Comparison of ENCODE assay signal across 8 mouse cellular contexts in genomic region chr16:30038663-30039593, GRCm38 (mm10). TPM values are rescaled to one million over a fixed set of nuclear protein-coding genes. Genes with fewer than 3 reads are reported as not detected.
A peak's percentile ranks its signal among the peaks of the same experiment; 100 is the strongest.
DNase-seq lines count a peak whose midpoint lies in the region; ATAC-seq lines count a peak whose summit lies in the region.

No protein-coding gene starts in this region.

- no peaks in the 10 kb centered on the region for H3K27me3 ChIP-seq in intestine, embryonic 14.5 days (replicated peaks; ENCODE audit: control insufficient read depth, insufficient read depth, low read length)
- H3K27me3 ChIP-seq in neural tube, embryonic 13.5 days: peaks cover 54% of the 10 kb centered on the region

- no peaks in the 10 kb centered on the region for H3K9me3 ChIP-seq in intestine, embryonic 14.5 days (ENCODE audit: control insufficient read depth, low read length)
- H3K9me3 ChIP-seq in neural tube, embryonic 13.5 days: no peaks in the 10 kb centered on the region

- peaks cover 18% of the 10 kb centered on the region; the same call in 1 of the 2 replicates for H3K4me1 ChIP-seq in intestine, embryonic 14.5 days (replicated peaks; ENCODE audit: control insufficient read depth, insufficient read depth, low read length)
- peaks cover 18% of the 10 kb centered on the region for H3K4me1 ChIP-seq in neural tube, embryonic 13.5 days (replicated peaks)

- peak; percentile 71 for ATAC-seq in intestine, embryonic 14.5 days (replicated peaks; ENCODE audit: low FRiP score, low TSS enrichment, low read depth)
- peak; percentile 53 for ATAC-seq in neural tube, embryonic 13.5 days (ENCODE audit: low read depth)

- H3K27ac ChIP-seq in intestine, embryonic 14.5 days (ENCODE audit: low read depth): no peak overlapping the region
- H3K27ac ChIP-seq in neural tube, embryonic 13.5 days (replicated peaks): no peak overlapping the region

- WGBS in intestine, embryonic 14.5 days: 20% methylated on average over 16 of the region's 17 CpGs
- 10% methylated on average over 14 of the region's 17 CpGs for WGBS in neural tube, embryonic 13.5 days

- peak; percentile 64 for DNase-seq in embryo, embryonic 10.5 days (ENCODE audit: low spot score)
- DNase-seq in embryo, embryonic 9.5 days (ENCODE audit: extremely low spot score): no peak
- DNase-seq in R1 (ENCODE audit: low read depth, low spot score): peak; percentile 74
- no peak for DNase-seq in intestine, embryonic 14.5 days (ENCODE audit: low spot score)
- no peak for DNase-seq in gastrocnemius, postnatal 25 days
- no peak for DNase-seq in cerebellum, adult 8-10 months
- DNase-seq in right cerebral cortex, adult 18-20 months: no peak

- no peak overlapping the region for H3K9ac ChIP-seq in intestine, embryonic 14.5 days (ENCODE audit: low read length)
- H3K9ac ChIP-seq in neural tube, embryonic 13.5 days: 0 out of 2 replicates have a peak overlapping the region, but pooled peaks have one; percentile 8

- no peak overlapping the region for H3K4me3 ChIP-seq in intestine, embryonic 14.5 days (ENCODE audit: low read depth, low read length)
- H3K4me3 ChIP-seq in neural tube, embryonic 13.5 days: no peak overlapping the region

- H3K4me2 ChIP-seq in intestine, embryonic 14.5 days (ENCODE audit: low read length): 0 out of 2 replicates have a peak overlapping the region, but pooled peaks have one; percentile 10
- H3K4me2 ChIP-seq in neural tube, embryonic 13.5 days: no peak overlapping the region

- H3K36me3 ChIP-seq in intestine, embryonic 14.5 days (ENCODE audit: control insufficient read depth, insufficient read depth, low read length): no peaks in the 10 kb centered on the region
- no peaks in the 10 kb centered on the region for H3K36me3 ChIP-seq in neural tube, embryonic 13.5 days

RNA-seq across cellular contexts. Expression of gene Hes1, which starts 25.3 kb away (rescaled TPM):
- polyA plus RNA-seq in intestine, embryonic 14.5 days (2014; fragmentation: Nextera tagmentation; extraction: Ambion mirVana): 61.0 and 67.2 TPM in 2 replicates
- polyA plus RNA-seq in neural tube, embryonic 13.5 days (2015; fragmentation: Nextera tagmentation; extraction: Ambion mirVana): 19.4 and 25.5 TPM in 2 replicates
- 10 to 100 TPM in 1 of 2 experiments, 1 to 10 TPM in 1; 9.2 to 12.5 TPM for total RNA-seq in gastrocnemius, postnatal 25 days (2021)

Comparison
In these comparisons a context has a peak if more than half of its experiments do, and no peak if none do; other contexts are left out.
1. DNase-seq: peak in embryo, embryonic 10.5 days (single experiment) and R1 (single experiment); none in embryo, embryonic 9.5 days (single experiment), intestine, embryonic 14.5 days (single experiment), gastrocnemius, postnatal 25 days (single experiment), cerebellum, adult 8-10 months (single experiment) and right cerebral cortex, adult 18-20 months (single experiment).